In the genomic region with DNA sequence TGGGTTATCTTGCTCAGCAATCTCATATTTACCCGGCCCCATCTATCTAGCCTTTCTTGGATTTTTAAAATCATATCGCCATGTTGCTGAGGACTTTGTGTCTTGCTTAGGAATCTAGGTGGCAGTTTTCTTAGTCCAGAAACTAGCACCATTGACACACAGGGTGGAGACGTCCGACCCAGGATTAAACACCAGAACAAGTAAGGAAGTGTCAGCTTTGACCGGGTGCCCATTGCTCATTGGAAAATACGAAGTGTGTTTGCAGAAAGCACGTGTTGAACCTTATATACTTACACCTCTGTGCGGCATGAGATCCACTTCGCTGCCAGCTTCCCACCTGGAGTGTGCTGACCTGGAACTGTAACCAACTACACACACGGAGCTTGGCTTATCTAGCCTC, we compare ENCODE assay signal across 21 mouse cellular contexts. TPM values are rescaled to one million over a fixed set of nuclear protein-coding genes. Genes with fewer than 3 reads are reported as not detected.
DNase-seq lines count a peak whose midpoint lies in the region; ATAC-seq lines count a peak whose summit lies in the region.
"Had no signal": no experiment of that assay in that cellular context is flagged by ENCODE, and none has a peak within 500 bp of the region (broad histone marks: within the 10 kb centered on the region; RNA-seq: fewer than 3 reads in every experiment).

No protein-coding gene starts in this region.

- WGBS in heart, embryonic 11.5 days (ENCODE audit: insufficient replicate concordance): 91% methylated on average over 10 of the region's 10 CpGs
- 85% methylated on average over 10 of the region's 10 CpGs for WGBS in heart, embryonic 15.5 days

- peaks cover 26% of the 10 kb centered on the region for H3K4me1 ChIP-seq in heart, embryonic 11.5 days (ENCODE audit: control insufficient read depth, insufficient read depth, low read length)
- peaks cover 30% of the 10 kb centered on the region for H3K4me1 ChIP-seq in heart, embryonic 15.5 days (replicated peaks)
- H3K4me1 ChIP-seq: embryonic facial prominence, embryonic 13.5 days; intestine, embryonic 15.5 days had no signal

- H3K4me3 ChIP-seq in heart, embryonic 11.5 days (ENCODE audit: low read depth, low read length): no peak overlapping the region
- H3K4me3 ChIP-seq in heart, embryonic 15.5 days: no peak overlapping the region
- H3K4me3 ChIP-seq: embryonic facial prominence, embryonic 13.5 days; forebrain, embryonic 12.5 days; gastrocnemius, adult 2 months; hindbrain, embryonic 10.5 days; intestine, embryonic 15.5 days had no signal

- peak overlapping the region; percentile 59; the same call in 1 of the 2 replicates for H3K27ac ChIP-seq in heart, embryonic 11.5 days (ENCODE audit: low read depth, low read length)
- H3K27ac ChIP-seq in heart, embryonic 15.5 days: peak overlapping the region; percentile 88
- H3K27ac ChIP-seq: embryonic facial prominence, embryonic 13.5 days; forebrain, embryonic 12.5 days; gastrocnemius, adult 2 months; hindbrain, embryonic 10.5 days; hindbrain, embryonic 14.5 days; intestine, embryonic 15.5 days had no signal

- intact Hi-C loops in heart, postnatal 10 days (cut with DNase I): no loop called here

- DNase-seq in cerebellum, adult 18-20 months: peak; percentile 24 to 32
- no peak for DNase-seq in cerebellum, postnatal 4 days (ENCODE audit: low spot score in 2 of 2)
- peak; percentile 33 to 44 for DNase-seq in cerebellum, postnatal 25 days
- no peak for DNase-seq in cerebellum, adult 8-10 months
- no peak for DNase-seq in heart, postnatal 10 days
- DNase-seq in heart, adult 9 months (ENCODE audit: low spot score in 2 of 2): no peak
- DNase-seq: adrenal gland, postnatal 10 days; B cell, adult 2 months; gastrocnemius, adult 2 months; gastrocnemius, postnatal 25 days; kidney, adult 18-20 months; kidney, postnatal 10 days had no signal

- ATAC-seq in heart, embryonic 11.5 days (replicated peaks; ENCODE audit: insufficient number of reproducible peaks, low FRiP score, low TSS enrichment): no peak
- no peak for ATAC-seq in heart, embryonic 15.5 days (replicated peaks; ENCODE audit: insufficient number of reproducible peaks, insufficient read depth, low FRiP score, low read depth)
- ATAC-seq: CD4-positive, CD25-positive, alpha-beta regulatory T cell, adult 4 months; intestine, embryonic 15.5 days had no signal

- H3K36me3 ChIP-seq in heart, embryonic 11.5 days (ENCODE audit: control insufficient read depth, insufficient read depth, low read length): no peaks in the 10 kb centered on the region
- no peaks in the 10 kb centered on the region for H3K36me3 ChIP-seq in heart, embryonic 15.5 days
- H3K36me3 ChIP-seq: forebrain, embryonic 12.5 days; intestine, embryonic 15.5 days had no signal

- no peaks in the 10 kb centered on the region for H3K27me3 ChIP-seq in heart, embryonic 11.5 days (ENCODE audit: control insufficient read depth, insufficient read depth, low read length)
- no peaks in the 10 kb centered on the region for H3K27me3 ChIP-seq in heart, embryonic 15.5 days
- H3K27me3 ChIP-seq: embryonic facial prominence, embryonic 13.5 days; forebrain, embryonic 12.5 days; intestine, embryonic 15.5 days had no signal

- no peaks in the 10 kb centered on the region for H3K9me3 ChIP-seq in heart, embryonic 11.5 days (replicated peaks; ENCODE audit: control insufficient read depth, low read length)
- H3K9me3 ChIP-seq in heart, embryonic 15.5 days (replicated peaks): no peaks in the 10 kb centered on the region
- H3K9me3 ChIP-seq: embryonic facial prominence, embryonic 13.5 days; forebrain, embryonic 12.5 days; G1E; hindbrain, embryonic 10.5 days; intestine, embryonic 15.5 days had no signal

- no peak overlapping the region for H3K9ac ChIP-seq in heart, embryonic 11.5 days (ENCODE audit: low read depth, low read length)
- H3K9ac ChIP-seq in heart, embryonic 15.5 days: no peak overlapping the region
- H3K9ac ChIP-seq: embryonic facial prominence, embryonic 13.5 days; forebrain, embryonic 12.5 days; hindbrain, embryonic 14.5 days; intestine, embryonic 15.5 days had no signal

- H3K4me2 ChIP-seq in heart, embryonic 11.5 days: no peak overlapping the region
- 0 out of 2 replicates have a peak overlapping the region, but pooled peaks have one; percentile 6 for H3K4me2 ChIP-seq in heart, embryonic 15.5 days
- H3K4me2 ChIP-seq: embryonic facial prominence, embryonic 13.5 days; forebrain, embryonic 12.5 days; hindbrain, embryonic 14.5 days; intestine, embryonic 15.5 days had no signal

RNA-seq across cellular contexts. Expression of gene Elovl6, which starts 57.5 kb away (rescaled TPM):
- 20.9 and 22.8 TPM in 2 replicates for polyA plus RNA-seq in heart, embryonic 11.5 days (2014; fragmentation: Nextera tagmentation; extraction: Ambion mirVana)
- 1 to 10 TPM; 3.3 to 8.1 TPM for total RNA-seq in heart, postnatal 10 days (2021)
- polyA plus RNA-seq in heart, embryonic 15.5 days (2015; fragmentation: Nextera tagmentation; extraction: Ambion mirVana): 6.4 and 10.5 TPM in 2 replicates

Comparison
In these comparisons a context has a peak if more than half of its experiments do, and no peak if none do; other contexts are left out.
1. DNase-seq: peak in cerebellum, adult 18-20 months (2 of 2) and cerebellum, postnatal 25 days (2 of 2); none in cerebellum, postnatal 4 days (0 of 2), cerebellum, adult 8-10 months (single experiment), heart, postnatal 10 days (0 of 2) and heart, adult 9 months (0 of 2).